Mouse (Mus musculus): ENCODE data around the gene Thra.

DNA sequence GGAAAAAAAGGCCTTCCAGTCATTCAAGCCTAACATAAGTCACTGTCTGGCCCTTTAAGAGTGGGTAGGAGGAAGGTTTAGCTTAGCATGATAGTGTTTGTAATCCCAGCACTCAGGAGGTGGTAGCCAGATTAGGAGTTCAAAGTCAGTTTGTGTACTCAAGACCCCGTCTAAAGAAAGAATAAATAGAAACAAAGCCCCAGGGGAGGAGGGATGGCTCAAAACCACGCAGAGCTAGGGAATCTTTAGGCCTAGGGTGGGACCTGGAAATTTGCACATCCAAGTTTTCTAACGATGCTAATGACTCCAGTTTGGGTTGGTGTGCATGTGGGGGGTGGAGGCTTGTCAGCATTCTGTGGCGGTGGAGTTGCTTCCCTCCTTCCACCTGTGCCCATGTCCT lies 51.6 kb downstream of the Thra start:
- TF ChIP-seq CTCF (IDR thresholded peaks at IDR 0.05; ENCODE audit: low read depth, low read length): no peak
- no peak for TF ChIP-seq POLR2A (IDR thresholded peaks at IDR 0.05; ENCODE audit: borderline replicate concordance, low read depth, low read length)
